Mouse (Mus musculus): ENCODE data around the gene Notch1.

DNA sequence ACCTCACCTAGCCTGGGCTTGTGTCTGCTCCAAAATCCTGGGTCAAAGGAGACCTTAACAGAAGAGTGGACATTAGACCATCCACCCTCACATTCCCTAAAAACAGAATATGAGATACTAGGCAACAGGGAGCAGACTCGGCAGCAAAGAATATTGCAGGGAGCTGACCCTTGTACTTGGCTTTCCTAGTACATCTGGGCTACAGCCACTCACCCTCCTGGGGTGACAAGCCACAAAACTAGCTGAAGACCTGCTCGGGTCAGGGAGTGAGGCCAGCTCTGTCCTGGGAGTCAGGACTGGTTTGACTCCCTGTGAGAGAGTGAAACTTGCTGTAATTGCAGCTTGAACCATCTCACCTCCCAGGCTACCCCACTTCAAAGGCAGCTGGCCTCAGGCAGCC, 23.1 kb upstream of the Notch1 start:
- TF ChIP-seq POLR2A (IDR thresholded peaks at IDR 0.05; ENCODE audit: borderline replicate concordance, low read depth, low read length) (no peak), CTCF (IDR thresholded peaks at IDR 0.05; ENCODE audit: low read depth, low read length) (no peak)
